Mouse (Mus musculus): ENCODE results near the gene 1700034J05Rik. TPM values are rescaled to one million over a fixed set of nuclear protein-coding genes. Genes with fewer than 3 reads are reported as not detected.
A peak's percentile ranks its signal among the peaks of the same experiment; 100 is the strongest.

1700034J05Rik gene
- polyA plus RNA-seq, 1 experiment from 2014 or later = 0.08 TPM

- no peaks in the 10 kb centered on the region for H3K36me3 ChIP-seq (ENCODE audit: poor library complexity, severe bottlenecking)
- no peak for ATAC-seq
- no peak overlapping the region for H3K9ac ChIP-seq
- H3K4me2 ChIP-seq = no peak overlapping the region
- H3K27me3 ChIP-seq = no peaks in the 10 kb centered on the region
- H3K27ac ChIP-seq = no peak overlapping the region
- WGBS = 61% methylated on average over 5 of the region's 5 CpGs
- peaks cover 30% of the 10 kb centered on the region for H3K4me1 ChIP-seq
- H3K4me3 ChIP-seq = no peak overlapping the region
- H3K9me3 ChIP-seq (replicated peaks) = no peaks in the 10 kb centered on the region
Observed at GRCm38 (mm10) chr6:146978691-146979114, 24.5 kb upstream of the 1700034J05Rik start.

- Histone ChIP-seq H3K4me3 (no peak overlapping the region), H3K27me3 (no peaks in the 10 kb centered on the region), H3K4me1 (peaks cover 30% of the 10 kb centered on the region), H3K9ac (no peak overlapping the region), H3K36me3 (ENCODE audit: poor library complexity, severe bottlenecking) (no peaks in the 10 kb centered on the region), H3K4me2 (no peak overlapping the region), H3K27ac (no peak overlapping the region), H3K9me3 (replicated peaks) (no peaks in the 10 kb centered on the region)
- ATAC-seq = no peak
- 86% methylated on average over 8 of the region's 8 CpGs for WGBS
Observed at GRCm38 (mm10) chr6:146976446-146976845, 22.2 kb upstream of the 1700034J05Rik start.

DNA sequence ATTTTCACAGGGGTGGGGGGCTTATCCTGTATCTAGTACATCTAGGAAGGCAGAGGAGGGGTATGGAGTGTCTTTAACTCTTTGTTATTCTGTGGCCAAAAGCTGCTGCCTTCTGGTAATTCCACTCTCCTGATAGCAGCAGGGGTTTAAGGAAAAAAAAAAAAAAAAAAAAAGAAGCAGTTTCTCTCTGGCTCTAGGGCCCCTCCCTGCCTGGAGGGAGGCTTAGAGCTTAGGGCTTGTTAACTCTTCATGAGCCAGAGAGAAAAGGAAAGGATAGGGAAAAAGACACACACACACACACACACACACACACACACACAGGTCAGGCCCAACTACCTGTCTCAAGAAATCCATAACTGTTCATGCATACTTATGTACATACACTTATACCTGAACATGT is 19.6 kb upstream of the 1700034J05Rik start:
- Histone ChIP-seq H3K36me3 (ENCODE audit: poor library complexity, severe bottlenecking) (no peaks in the 10 kb centered on the region), H3K9me3 (replicated peaks) (no peaks in the 10 kb centered on the region), H3K4me1 (peaks cover 11% of the 10 kb centered on the region), H3K4me3 (no peak overlapping the region), H3K27ac (no peak overlapping the region), H3K9ac (no peak overlapping the region), H3K27me3 (no peaks in the 10 kb centered on the region), H3K4me2 (no peak overlapping the region)
- no peak for ATAC-seq

GRCm38 (mm10) chr6:146973406-146973805 is 19.2 kb upstream of the 1700034J05Rik start:
- 0 out of 2 replicates have a peak, but pooled peaks have one; percentile 51 for ATAC-seq
- 52% methylated on average over 2 of the region's 2 CpGs for WGBS

DNA sequence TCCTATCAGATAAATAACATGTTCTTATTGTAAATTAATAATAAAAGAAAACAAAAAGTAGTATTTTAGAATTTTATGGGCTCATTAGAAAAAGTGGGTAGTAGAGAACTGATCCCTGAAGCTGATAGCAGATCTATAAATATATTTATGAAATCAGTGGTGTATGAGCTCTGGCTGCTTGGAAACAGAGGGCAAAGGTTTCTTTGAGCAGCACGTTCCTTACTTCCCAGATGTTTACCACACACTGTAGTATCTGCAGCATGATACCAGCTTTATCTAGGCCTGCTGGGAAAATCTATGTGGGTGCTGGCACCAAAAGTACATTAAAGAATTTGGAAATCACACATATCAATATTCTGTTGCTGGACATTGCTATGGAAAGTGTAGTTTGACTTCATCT is 18.5 kb upstream of the 1700034J05Rik start:
- 67% methylated on average over 1 of the region's 1 CpGs for WGBS
- no peak overlapping the region for H3K9ac ChIP-seq
- H3K36me3 ChIP-seq (ENCODE audit: poor library complexity, severe bottlenecking) = no peaks in the 10 kb centered on the region
- H3K27me3 ChIP-seq = no peaks in the 10 kb centered on the region
- H3K9me3 ChIP-seq (replicated peaks) = no peaks in the 10 kb centered on the region
- H3K4me3 ChIP-seq = no peak overlapping the region
- peaks cover 11% of the 10 kb centered on the region for H3K4me1 ChIP-seq
- no peak overlapping the region for H3K27ac ChIP-seq
- no peak overlapping the region for H3K4me2 ChIP-seq
- no peak for ATAC-seq

More at GRCm38 (mm10) chr6:146973406-146973805, 19.2 kb upstream of the 1700034J05Rik start:
- Histone ChIP-seq H3K9ac (no peak overlapping the region), H3K4me3 (no peak overlapping the region), H3K36me3 (ENCODE audit: poor library complexity, severe bottlenecking) (no peaks in the 10 kb centered on the region), H3K4me2 (no peak overlapping the region), H3K4me1 (peaks cover 11% of the 10 kb centered on the region), H3K27me3 (no peaks in the 10 kb centered on the region), H3K27ac (no peak overlapping the region), H3K9me3 (replicated peaks) (no peaks in the 10 kb centered on the region)

- Histone ChIP-seq H3K4me2 (no peak overlapping the region), H3K27me3 (no peaks in the 10 kb centered on the region), H3K4me1 (peaks cover 11% of the 10 kb centered on the region), H3K36me3 (ENCODE audit: poor library complexity, severe bottlenecking) (no peaks in the 10 kb centered on the region), H3K27ac (no peak overlapping the region), H3K9me3 (replicated peaks) (no peaks in the 10 kb centered on the region), H3K9ac (no peak overlapping the region), H3K4me3 (no peak overlapping the region)
- no peak for ATAC-seq
- 27% methylated on average over 6 of the region's 6 CpGs for WGBS
Observed at GRCm38 (mm10) chr6:146972009-146972408, 17.8 kb upstream of the 1700034J05Rik start.

GRCm38 (mm10) chr6:146971366-146971765 is 17.1 kb upstream of the 1700034J05Rik start:
- Histone ChIP-seq H3K36me3 (ENCODE audit: poor library complexity, severe bottlenecking) (no peaks in the 10 kb centered on the region), H3K27ac (no peak overlapping the region), H3K4me1 (peaks cover 11% of the 10 kb centered on the region), H3K4me2 (no peak overlapping the region), H3K9me3 (replicated peaks) (no peaks in the 10 kb centered on the region), H3K4me3 (no peak overlapping the region), H3K9ac (no peak overlapping the region), H3K27me3 (no peaks in the 10 kb centered on the region)
- WGBS = 45% methylated on average over 3 of the region's 3 CpGs
- ATAC-seq = no peak

GRCm38 (mm10) chr6:146970811-146971210 is 16.6 kb upstream of the 1700034J05Rik start:
- no peak for ATAC-seq
- H3K27me3 ChIP-seq = no peaks in the 10 kb centered on the region
- H3K36me3 ChIP-seq (ENCODE audit: poor library complexity, severe bottlenecking) = no peaks in the 10 kb centered on the region
- H3K4me2 ChIP-seq = no peak overlapping the region
- H3K9me3 ChIP-seq (replicated peaks) = no peaks in the 10 kb centered on the region
- WGBS = 64% methylated on average over 3 of the region's 3 CpGs
- peaks cover 11% of the 10 kb centered on the region for H3K4me1 ChIP-seq
- H3K4me3 ChIP-seq = no peak overlapping the region
- no peak overlapping the region for H3K27ac ChIP-seq
- no peak overlapping the region for H3K9ac ChIP-seq

- H3K4me3 ChIP-seq = no peak overlapping the region
- H3K4me1 ChIP-seq = peaks cover 6% of the 10 kb centered on the region
- no peak for ATAC-seq
- no peaks in the 10 kb centered on the region for H3K27me3 ChIP-seq
- 78% methylated on average over 6 of the region's 6 CpGs for WGBS
- no peaks in the 10 kb centered on the region for H3K9me3 ChIP-seq (replicated peaks)
- H3K9ac ChIP-seq = no peak overlapping the region
- no peak overlapping the region for H3K27ac ChIP-seq
- H3K36me3 ChIP-seq (ENCODE audit: poor library complexity, severe bottlenecking) = no peaks in the 10 kb centered on the region
- no peak overlapping the region for H3K4me2 ChIP-seq
Observed at GRCm38 (mm10) chr6:146967836-146968235, 13.6 kb upstream of the 1700034J05Rik start.

- H3K4me3 ChIP-seq = no peak overlapping the region
- no peaks in the 10 kb centered on the region for H3K27me3 ChIP-seq
- H3K4me2 ChIP-seq = no peak overlapping the region
- ATAC-seq = no peak
- H3K9ac ChIP-seq = no peak overlapping the region
- no peaks in the 10 kb centered on the region for H3K36me3 ChIP-seq (ENCODE audit: poor library complexity, severe bottlenecking)
- no peaks in the 10 kb centered on the region for H3K4me1 ChIP-seq
- no peak overlapping the region for H3K27ac ChIP-seq
- H3K9me3 ChIP-seq (replicated peaks) = no peaks in the 10 kb centered on the region
- 85% methylated on average over 12 of the region's 12 CpGs for WGBS
Observed at GRCm38 (mm10) chr6:146966446-146967019, 12.3 kb upstream of the 1700034J05Rik start.

DNA sequence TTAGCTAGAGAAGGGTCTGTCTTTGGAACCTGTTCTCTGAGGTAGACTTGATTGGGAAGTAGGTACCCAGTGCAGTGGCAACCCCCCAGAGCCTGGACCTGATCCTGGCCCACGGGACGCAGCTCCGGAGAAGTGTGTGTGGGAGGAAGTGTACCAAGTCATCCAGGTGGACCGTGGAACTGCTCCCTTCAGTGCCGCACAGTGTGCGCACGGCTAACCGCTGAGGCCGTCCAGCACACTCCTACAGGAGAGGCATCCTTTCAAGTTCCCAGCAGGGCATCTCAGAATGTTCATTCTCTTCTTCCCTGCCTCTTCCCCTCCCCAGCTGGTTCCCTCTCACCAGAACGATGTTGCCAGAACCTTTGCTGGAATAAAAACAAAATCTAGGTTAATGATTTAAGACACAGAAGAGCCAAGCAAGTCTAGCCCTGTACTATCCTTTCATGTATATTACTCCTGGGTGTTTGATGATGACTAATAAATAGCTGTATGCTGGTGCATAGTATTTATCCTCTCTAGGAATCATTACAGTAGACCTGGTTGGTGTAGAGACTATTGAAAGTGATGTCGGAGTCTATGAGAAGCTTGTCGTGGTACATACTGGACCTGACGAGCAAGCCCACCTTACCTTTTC is 11.0 kb upstream of the 1700034J05Rik start:
- no peaks in the 10 kb centered on the region for H3K9me3 ChIP-seq (replicated peaks)
- no peak overlapping the region for H3K4me2 ChIP-seq
- ATAC-seq = no peak
- no peak overlapping the region for H3K9ac ChIP-seq
- no peak overlapping the region for H3K27ac ChIP-seq
- no peaks in the 10 kb centered on the region for H3K4me1 ChIP-seq
- no peaks in the 10 kb centered on the region for H3K36me3 ChIP-seq (ENCODE audit: poor library complexity, severe bottlenecking)
- WGBS = 80% methylated on average over 13 of the region's 13 CpGs
- no peaks in the 10 kb centered on the region for H3K27me3 ChIP-seq
- no peak overlapping the region for H3K4me3 ChIP-seq

GRCm38 (mm10) chr6:146963396-146964150 is 9.4 kb upstream of the 1700034J05Rik start:
- no peak for ATAC-seq
- H3K36me3 ChIP-seq (ENCODE audit: poor library complexity, severe bottlenecking) = no peaks in the 10 kb centered on the region
- no peak overlapping the region for H3K9ac ChIP-seq
- no peak overlapping the region for H3K4me3 ChIP-seq
- H3K4me1 ChIP-seq = no peaks in the 10 kb centered on the region
- no peaks in the 10 kb centered on the region for H3K9me3 ChIP-seq (replicated peaks)
- H3K4me2 ChIP-seq = no peak overlapping the region
- 92% methylated on average over 6 of the region's 6 CpGs for WGBS
- no peaks in the 10 kb centered on the region for H3K27me3 ChIP-seq
- no peak overlapping the region for H3K27ac ChIP-seq

All from forebrain, embryonic 13.5 days (tissue).